Mouse (Mus musculus): Measurements from ENCODE around the gene Olfr544. TPM values are rescaled to one million over a fixed set of nuclear protein-coding genes. Genes with fewer than 3 reads are reported as not detected.
"Not testable (repeated sequence)": the region's sequence is repeated elsewhere in the genome, so short reads cannot be mapped to it uniquely, and the experiment has no call there.

The Olfr544 gene
- polyA plus RNA-seq, 1 experiment from 2014 or later: 0.10 TPM

- Histone ChIP-seq H3K9me3 (no peaks in the 10 kb centered on the region), H3K27ac (replicated peaks) (no peak within 1 kb of the TSS), H3K27me3 (replicated peaks; ENCODE audit: low read depth, poor library complexity, severe bottlenecking) (no peaks in the 10 kb centered on the region), H3K4me1 (no peaks in the 10 kb centered on the region), H3K4me3 (no peak within 1 kb of the TSS), H3K36me3 (replicated peaks) (no peaks in the 10 kb centered on the region)
- 73% methylated on average over 3 of the region's 3 CpGs for WGBS
- no peak for DNase-seq (ENCODE audit: low spot score)
Observed at GRCm38 (mm10) chr7:102499473-102499872, 11.4 kb upstream of the Olfr544 start, which contains the start of gene Olfr545. Olfr545 (minus strand) TSS chr7:102499573.

GRCm38 (mm10) chr7:102494416-102494815 is 6.3 kb upstream of the Olfr544 start:
- 51% methylated on average over 7 of the region's 7 CpGs for WGBS
- H3K36me3 ChIP-seq (replicated peaks); H3K9me3 ChIP-seq; H3K4me1 ChIP-seq; H3K27me3 ChIP-seq (replicated peaks; ENCODE audit: low read depth, poor library complexity, severe bottlenecking); H3K27ac ChIP-seq (replicated peaks); H3K4me3 ChIP-seq; DNase-seq (ENCODE audit: low spot score): not testable (repeated sequence)

GRCm38 (mm10) chr7:102486105-102486504 is 2.0 kb downstream of the Olfr544 start:
- H3K27me3 ChIP-seq (replicated peaks; ENCODE audit: low read depth, poor library complexity, severe bottlenecking): no peaks in the 10 kb centered on the region
- WGBS: 74% methylated on average over 1 of the region's 1 CpGs

GRCm38 (mm10) chr7:102484766-102485165 is 3.3 kb downstream of the Olfr544 start:
- H3K9me3 ChIP-seq: not testable (repeated sequence)
- WGBS: 61% methylated on average over 8 of the region's 8 CpGs

More at GRCm38 (mm10) chr7:102486105-102486504, 2.0 kb downstream of the Olfr544 start:
- Histone ChIP-seq H3K4me3 (no peak overlapping the region), H3K4me1 (no peaks in the 10 kb centered on the region), H3K36me3 (replicated peaks) (no peaks in the 10 kb centered on the region), H3K27ac (replicated peaks) (no peak overlapping the region), H3K9me3 (no peaks in the 10 kb centered on the region)
- no peak for DNase-seq (ENCODE audit: low spot score)

GRCm38 (mm10) chr7:102483665-102484064 is 4.4 kb downstream of the Olfr544 start:
- H3K36me3 ChIP-seq (replicated peaks): no peaks in the 10 kb centered on the region
- no peaks in the 10 kb centered on the region for H3K9me3 ChIP-seq
- H3K4me3 ChIP-seq: no peak overlapping the region
- no peaks in the 10 kb centered on the region for H3K27me3 ChIP-seq (replicated peaks; ENCODE audit: low read depth, poor library complexity, severe bottlenecking)
- H3K27ac ChIP-seq (replicated peaks): no peak overlapping the region
- no peak for DNase-seq (ENCODE audit: low spot score)
- 92% methylated on average over 2 of the region's 2 CpGs for WGBS
- H3K4me1 ChIP-seq: no peaks in the 10 kb centered on the region

More at GRCm38 (mm10) chr7:102484766-102485165, 3.3 kb downstream of the Olfr544 start:
- not testable (repeated sequence) for H3K27me3 ChIP-seq (replicated peaks; ENCODE audit: low read depth, poor library complexity, severe bottlenecking); H3K27ac ChIP-seq (replicated peaks); H3K4me3 ChIP-seq; DNase-seq (ENCODE audit: low spot score); H3K4me1 ChIP-seq; H3K36me3 ChIP-seq (replicated peaks)

GRCm38 (mm10) chr7:102481579-102481978 is 6.5 kb downstream of the Olfr544 start, which contains the start of gene Olfr543:
Olfr543 (minus strand) TSS chr7:102481679.
- Histone ChIP-seq H3K36me3 (replicated peaks) (0 out of 2 replicates have a peak, but pooled peaks cover 2% of the 10 kb centered on the region), H3K27ac (replicated peaks) (no peak within 1 kb of the TSS), H3K4me1 (no peaks in the 10 kb centered on the region), H3K9me3 (no peaks in the 10 kb centered on the region), H3K4me3 (no peak within 1 kb of the TSS), H3K27me3 (replicated peaks; ENCODE audit: low read depth, poor library complexity, severe bottlenecking) (no peaks in the 10 kb centered on the region)
- DNase-seq (ENCODE audit: low spot score): no peak
- 92% methylated on average over 4 of the region's 4 CpGs for WGBS

- Histone ChIP-seq H3K9me3 (no peaks in the 10 kb centered on the region), H3K27ac (replicated peaks) (no peak overlapping the region), H3K36me3 (replicated peaks) (0 out of 2 replicates have a peak, but pooled peaks cover 2% of the 10 kb centered on the region), H3K27me3 (replicated peaks; ENCODE audit: low read depth, poor library complexity, severe bottlenecking) (no peaks in the 10 kb centered on the region), H3K4me1 (no peaks in the 10 kb centered on the region), H3K4me3 (no peak overlapping the region)
- no peak for DNase-seq (ENCODE audit: low spot score)
- 87% methylated on average over 4 of the region's 4 CpGs for WGBS
Observed at GRCm38 (mm10) chr7:102480821-102481220, 7.3 kb downstream of the Olfr544 start.

GRCm38 (mm10) chr7:102479368-102480078 is 8.6 kb downstream of the Olfr544 start:
- 84% methylated on average over 5 of the region's 5 CpGs for WGBS
- H3K4me1 ChIP-seq: no peaks in the 10 kb centered on the region
- DNase-seq (ENCODE audit: low spot score): no peak
- no peak overlapping the region for H3K4me3 ChIP-seq
- no peaks in the 10 kb centered on the region for H3K27me3 ChIP-seq (replicated peaks; ENCODE audit: low read depth, poor library complexity, severe bottlenecking)
- H3K27ac ChIP-seq (replicated peaks): no peak overlapping the region
- H3K9me3 ChIP-seq: no peaks in the 10 kb centered on the region
- H3K36me3 ChIP-seq (replicated peaks): 0 out of 2 replicates have a peak, but pooled peaks cover 2% of the 10 kb centered on the region

- Histone ChIP-seq H3K36me3 (replicated peaks) (0 out of 2 replicates have a peak, but pooled peaks cover 2% of the 10 kb centered on the region), H3K27me3 (replicated peaks; ENCODE audit: low read depth, poor library complexity, severe bottlenecking) (no peaks in the 10 kb centered on the region), H3K27ac (replicated peaks) (no peak overlapping the region), H3K4me3 (no peak overlapping the region), H3K4me1 (no peaks in the 10 kb centered on the region), H3K9me3 (no peaks in the 10 kb centered on the region)
- 81% methylated on average over 3 of the region's 3 CpGs for WGBS
- DNase-seq (ENCODE audit: low spot score): no peak
Observed at GRCm38 (mm10) chr7:102478926-102479325, 9.2 kb downstream of the Olfr544 start.

- H3K27me3 ChIP-seq (replicated peaks; ENCODE audit: low read depth, poor library complexity, severe bottlenecking): no peaks in the 10 kb centered on the region
- no peak overlapping the region for H3K27ac ChIP-seq (replicated peaks)
- H3K4me3 ChIP-seq: no peak overlapping the region
- DNase-seq (ENCODE audit: low spot score): no peak
- WGBS: 86% methylated on average over 4 of the region's 4 CpGs
- H3K36me3 ChIP-seq (replicated peaks): 0 out of 2 replicates have a peak, but pooled peaks cover 2% of the 10 kb centered on the region
- H3K9me3 ChIP-seq: no peaks in the 10 kb centered on the region
- no peaks in the 10 kb centered on the region for H3K4me1 ChIP-seq
Observed at GRCm38 (mm10) chr7:102478425-102478824, 9.7 kb downstream of the Olfr544 start.

GRCm38 (mm10) chr7:102477377-102477776 is 10.7 kb downstream of the Olfr544 start:
- Histone ChIP-seq H3K4me1 (no peaks in the 10 kb centered on the region), H3K27me3 (replicated peaks; ENCODE audit: low read depth, poor library complexity, severe bottlenecking) (no peaks in the 10 kb centered on the region), H3K36me3 (replicated peaks) (0 out of 2 replicates have a peak, but pooled peaks cover 2% of the 10 kb centered on the region), H3K27ac (replicated peaks) (no peak overlapping the region), H3K9me3 (no peaks in the 10 kb centered on the region), H3K4me3 (no peak overlapping the region)
- 80% methylated on average over 11 of the region's 11 CpGs for WGBS
- DNase-seq (ENCODE audit: low spot score): no peak

GRCm38 (mm10) chr7:102476601-102477000 is 11.5 kb downstream of the Olfr544 start:
- 95% methylated on average over 5 of the region's 5 CpGs for WGBS
- Histone ChIP-seq H3K27me3 (replicated peaks; ENCODE audit: low read depth, poor library complexity, severe bottlenecking) (no peaks in the 10 kb centered on the region), H3K36me3 (replicated peaks) (0 out of 2 replicates have a peak, but pooled peaks cover 3% of the 10 kb centered on the region), H3K9me3 (no peaks in the 10 kb centered on the region), H3K4me1 (no peaks in the 10 kb centered on the region), H3K27ac (replicated peaks) (no peak overlapping the region), H3K4me3 (no peak overlapping the region)
- no peak for DNase-seq (ENCODE audit: low spot score)

GRCm38 (mm10) chr7:102472675-102473074 is 15.4 kb downstream of the Olfr544 start:
- Histone ChIP-seq H3K4me3 (no peak overlapping the region), H3K36me3 (replicated peaks) (peaks cover 42% of the 10 kb centered on the region), H3K27me3 (replicated peaks; ENCODE audit: low read depth, poor library complexity, severe bottlenecking) (no peaks in the 10 kb centered on the region), H3K9me3 (no peaks in the 10 kb centered on the region), H3K27ac (replicated peaks) (no peak overlapping the region), H3K4me1 (no peaks in the 10 kb centered on the region)
- DNase-seq (ENCODE audit: low spot score): no peak
- 69% methylated on average over 5 of the region's 5 CpGs for WGBS
